Mouse (Mus musculus) heart, adult 11 months (tissue): ENCODE results near the gene Erp44.

ENCODE experiments used
- DNase-seq: peaks from one replicate; pipeline ENCODE4 v3.0.0; 2022

The Erp44 gene

GRCm38 (mm10) chr4:48279498-48280134, at the start of gene Erp44, which contains the start of gene Invs:
Erp44 (minus strand) TSS chr4:48279558.
Invs (plus strand) TSS chr4:48279760.
- DNase-seq, result peak; percentile 100

- DNase-seq, result no peak
These were observed 48.7 kb upstream of the Erp44 start for GRCm38 (mm10) chr4:48328042-48328441.

- no peak for DNase-seq
These were observed 47.8 kb upstream of the Erp44 start for GRCm38 (mm10) chr4:48327192-48327591.

- DNase-seq, result no peak
These were observed 42.7 kb upstream of the Erp44 start for GRCm38 (mm10) chr4:48322095-48322494.

GRCm38 (mm10) chr4:48321276-48321675, 41.9 kb upstream of the Erp44 start:
- DNase-seq, result no peak

- no peak for DNase-seq
These were observed 36.7 kb upstream of the Erp44 start for GRCm38 (mm10) chr4:48316036-48316435.

- DNase-seq, result no peak
These were observed 35.5 kb upstream of the Erp44 start for GRCm38 (mm10) chr4:48314814-48315213.

- no peak for DNase-seq
These were observed 7.9 kb upstream of the Erp44 start for GRCm38 (mm10) chr4:48287086-48287757.

- no peak for DNase-seq
These were observed 1.8 kb upstream of the Erp44 start for GRCm38 (mm10) chr4:48281121-48281520.

GRCm38 (mm10) chr4:48278757-48279497, 431 bp downstream of the Erp44 start:
- no peak for DNase-seq

GRCm38 (mm10) chr4:48277011-48277410, 2.3 kb downstream of the Erp44 start:
- DNase-seq, result no peak

GRCm38 (mm10) chr4:48275736-48276135, 3.6 kb downstream of the Erp44 start:
- no peak for DNase-seq

GRCm38 (mm10) chr4:48273119-48273829, 6.1 kb downstream of the Erp44 start:
- no peak for DNase-seq

- DNase-seq, result no peak
These were observed 7.5 kb downstream of the Erp44 start for GRCm38 (mm10) chr4:48271838-48272237.

GRCm38 (mm10) chr4:48270532-48270931, 8.8 kb downstream of the Erp44 start:
- no peak for DNase-seq

GRCm38 (mm10) chr4:48268127-48268526, 11.2 kb downstream of the Erp44 start:
- DNase-seq, result no peak

GRCm38 (mm10) chr4:48267683-48268082, 11.7 kb downstream of the Erp44 start:
- DNase-seq, result no peak

GRCm38 (mm10) chr4:48258045-48258444, 21.3 kb downstream of the Erp44 start:
- no peak for DNase-seq

GRCm38 (mm10) chr4:48253266-48253665, 26.1 kb downstream of the Erp44 start:
- DNase-seq, result no peak

- no peak for DNase-seq
These were observed 35.1 kb downstream of the Erp44 start for GRCm38 (mm10) chr4:48244280-48244679.

- no peak for DNase-seq
These were observed 35.6 kb downstream of the Erp44 start for GRCm38 (mm10) chr4:48243737-48244136.

GRCm38 (mm10) chr4:48242482-48242881, 36.9 kb downstream of the Erp44 start:
- DNase-seq, result no peak

GRCm38 (mm10) chr4:48239046-48239445, 40.3 kb downstream of the Erp44 start:
- DNase-seq, result no peak
